Mouse (Mus musculus): ENCODE measurements at regions not wholly inside any gene's neighbourhood (a gene's known extent, or its start where the extent isn't known, plus 50 kb on each side); places are given as distances from the start of the nearest gene placed in this dataset.
"Not testable (repeated sequence)": the region's sequence is repeated elsewhere in the genome, so short reads cannot be mapped to it uniquely, and the experiment has no call there.

DNA sequence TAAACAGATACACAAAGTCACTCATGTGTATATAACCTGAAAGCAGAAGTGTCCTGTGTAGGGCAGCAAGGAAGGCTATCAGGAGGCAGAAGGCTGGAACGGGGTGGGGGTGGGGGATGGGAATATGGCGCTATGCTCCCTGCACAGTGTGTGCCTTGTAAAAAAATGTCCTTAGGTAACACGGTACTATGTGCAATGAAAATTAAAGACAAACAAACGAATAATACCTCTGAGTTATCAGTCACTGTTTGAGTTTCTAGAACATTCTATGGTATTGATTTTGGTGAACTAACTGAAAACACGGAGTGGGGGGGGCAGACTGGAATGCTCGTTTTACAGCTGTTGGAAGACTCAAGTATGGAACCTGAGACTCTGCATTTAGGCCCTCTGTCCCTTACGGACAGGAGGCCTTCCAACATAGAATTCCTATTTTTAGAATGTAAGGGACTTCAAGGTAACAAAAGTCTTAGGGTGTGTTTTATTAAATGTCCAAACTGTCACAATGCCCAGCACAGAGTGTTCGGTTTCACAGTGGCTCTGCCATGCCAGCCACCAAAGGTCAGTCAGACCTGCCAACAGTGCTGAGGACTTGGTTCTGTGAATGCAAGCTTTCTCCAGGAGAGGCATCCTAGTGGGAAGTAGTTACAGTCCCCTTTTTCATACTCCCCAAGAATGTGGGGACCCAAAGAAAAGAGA is 240.6 kb downstream of the Ano6 start:
- no peak for DNase-seq (ENCODE audit: low spot score)

DNA sequence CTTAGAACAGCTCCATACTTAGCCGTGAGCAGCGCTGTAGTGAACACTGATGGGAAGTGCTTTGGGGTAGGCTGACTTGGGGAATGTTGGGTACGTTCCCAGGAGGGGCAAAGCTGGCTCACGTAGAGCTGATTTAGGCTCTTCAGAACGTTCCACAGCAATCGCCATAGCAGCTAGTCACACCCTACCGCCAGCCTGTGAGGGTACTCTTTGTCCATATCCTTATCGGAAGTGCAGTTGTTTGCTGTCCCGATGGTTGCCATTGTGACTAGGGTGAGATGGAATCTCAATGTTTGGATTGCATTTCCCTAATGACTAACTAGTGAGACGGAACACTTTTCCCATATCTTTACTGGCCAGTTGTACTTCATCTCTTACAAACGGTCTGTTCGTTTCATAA is 244.6 kb downstream of the Ano6 start:
- no peak for DNase-seq (ENCODE audit: low spot score)

DNA sequence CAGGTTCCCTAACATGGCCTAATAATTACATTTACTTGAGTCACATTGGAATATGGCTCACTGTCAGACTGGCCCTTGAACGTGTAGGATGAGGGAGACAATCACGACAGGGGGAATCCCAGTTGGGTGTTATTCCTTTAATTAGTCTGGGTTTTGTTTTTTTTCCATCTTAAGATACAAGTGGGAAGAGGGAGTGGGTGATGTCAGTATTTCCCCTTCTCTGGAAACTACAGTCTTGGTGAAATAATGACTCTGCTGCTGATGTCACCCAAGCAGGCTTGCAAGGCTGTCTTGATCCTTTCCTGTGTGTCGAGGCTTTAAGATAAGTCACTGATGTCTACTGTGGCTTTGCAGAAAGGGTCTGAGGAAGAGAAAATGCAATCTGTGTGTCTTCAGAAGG is 241.8 kb upstream of the Arid2 start:
- no peak for DNase-seq (ENCODE audit: low spot score)

GRCm38 (mm10) chr15:96046651-96047050 is 240.7 kb upstream of the Arid2 start:
- DNase-seq (ENCODE audit: low spot score): no peak

- no peak for DNase-seq (ENCODE audit: low spot score)
These were observed 236.9 kb upstream of the Arid2 start for GRCm38 (mm10) chr15:96050416-96050815.

DNA sequence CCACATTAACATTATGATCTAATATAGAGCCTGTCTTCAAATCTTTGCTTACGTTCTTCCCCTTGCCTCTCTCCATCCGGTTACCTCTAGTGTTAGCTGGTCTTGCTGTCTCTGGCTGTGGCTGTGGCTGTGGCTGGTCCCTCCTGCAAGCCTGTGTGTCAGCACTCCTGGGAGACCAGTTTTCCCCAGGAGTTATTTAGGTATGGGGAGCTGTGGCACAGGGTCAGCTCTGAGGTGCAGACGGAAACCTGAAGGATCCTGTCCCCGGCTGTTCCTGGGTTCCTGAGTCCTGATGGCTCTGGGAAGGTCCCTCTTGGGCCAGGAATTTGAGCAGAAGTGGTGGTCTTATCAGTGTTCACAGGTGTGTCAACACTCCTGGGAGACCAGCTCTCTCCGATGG is 234.7 kb upstream of the Arid2 start:
- no peak for DNase-seq (ENCODE audit: low spot score)

DNA sequence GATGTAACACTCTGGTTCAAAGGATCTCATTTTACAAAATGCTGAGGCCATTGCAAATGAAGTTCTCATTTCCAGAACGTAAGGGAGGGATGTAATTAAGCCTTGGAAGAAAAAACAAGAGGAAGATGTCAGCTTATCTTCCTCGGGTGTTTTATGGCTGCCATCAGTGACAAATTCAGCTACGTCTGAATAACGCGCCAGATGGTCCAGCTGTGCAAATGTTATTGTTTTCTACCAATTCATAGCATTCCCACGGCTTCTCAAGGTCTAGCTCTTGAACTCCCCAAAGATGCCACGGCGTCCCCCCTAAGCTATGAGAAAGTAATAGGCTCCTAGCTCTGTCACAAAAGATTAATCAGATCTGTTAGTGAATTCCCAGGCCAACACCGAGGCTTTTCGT is 232.0 kb upstream of the Arid2 start:
- no peak for DNase-seq (ENCODE audit: low spot score)

GRCm38 (mm10) chr15:96055796-96056473 is 231.4 kb upstream of the Arid2 start:
- DNase-seq (ENCODE audit: low spot score): no peak

DNA sequence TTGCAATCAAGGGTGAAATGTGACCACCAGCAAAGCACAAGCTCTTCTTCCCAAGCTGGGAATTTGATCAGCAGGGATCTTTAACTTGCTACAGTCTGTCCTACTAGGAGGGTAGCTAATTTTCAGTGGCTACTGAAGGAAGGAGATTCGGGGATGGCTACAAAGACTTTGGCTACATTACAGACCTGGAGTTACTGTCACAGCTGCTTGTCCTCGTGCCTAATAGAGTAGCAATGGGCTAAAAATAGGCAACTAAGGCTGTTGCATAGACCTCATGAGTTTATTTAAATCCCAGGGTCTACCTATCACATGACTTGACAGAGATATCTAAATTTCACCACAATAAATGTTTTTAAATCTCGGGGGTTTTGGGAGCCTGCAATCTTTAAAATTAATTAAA is 227.7 kb upstream of the Arid2 start:
- no peak for DNase-seq (ENCODE audit: low spot score)

DNA sequence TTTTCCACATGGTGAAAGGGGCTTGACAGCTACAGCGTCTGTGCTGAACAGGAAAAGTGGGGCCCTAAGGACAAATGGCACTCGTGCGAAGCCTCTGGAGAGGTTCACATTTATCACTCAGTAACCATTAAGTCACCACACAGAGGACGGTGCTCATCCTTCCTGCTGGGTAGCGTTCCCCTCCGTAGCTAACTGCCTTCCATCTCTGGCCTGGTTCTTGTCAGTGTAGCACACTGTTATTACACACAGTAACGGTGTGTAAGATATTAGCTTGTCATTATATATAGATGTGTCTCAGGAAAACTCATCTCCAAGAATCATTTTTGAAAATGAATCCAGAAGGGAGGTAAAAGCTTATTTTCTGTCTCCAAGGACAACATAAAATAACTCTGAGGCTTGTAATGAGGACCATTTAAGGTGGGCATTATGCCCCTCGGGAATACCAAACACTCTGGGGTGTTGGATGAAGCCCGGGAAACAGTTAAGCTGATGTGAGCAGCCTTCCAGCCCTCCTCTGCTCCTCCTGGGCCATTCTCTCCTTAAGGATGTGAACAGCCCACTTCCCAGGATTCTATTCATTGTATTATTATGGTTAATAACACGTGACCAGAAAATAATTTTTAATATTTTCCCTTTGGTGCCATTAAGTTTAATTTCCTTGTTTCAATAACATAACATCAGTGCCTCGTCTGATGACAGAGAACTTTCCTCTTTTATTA is 222.7 kb upstream of the Arid2 start:
- no peak for DNase-seq (ENCODE audit: low spot score)

GRCm38 (mm10) chr15:96075615-96076014 is 211.7 kb upstream of the Arid2 start:
- no peak for DNase-seq (ENCODE audit: low spot score)

DNA sequence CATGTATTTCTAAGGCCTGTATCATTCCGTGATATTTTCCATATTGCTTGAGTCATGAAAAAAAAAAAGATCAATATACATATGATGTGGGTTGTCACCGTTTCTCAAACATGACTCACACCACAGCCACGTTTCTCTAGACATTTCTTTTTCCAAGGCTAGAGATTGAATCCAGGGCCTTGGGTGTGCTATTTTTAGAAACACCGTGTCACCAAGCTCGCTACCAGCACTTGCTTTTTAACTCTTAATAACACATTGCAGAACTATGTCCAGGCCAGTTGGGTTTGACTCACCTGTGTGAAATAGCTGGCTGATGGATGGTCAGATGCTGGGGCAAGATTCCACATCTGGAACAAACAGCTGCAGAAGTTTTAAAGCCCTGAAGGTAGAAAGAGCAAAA is 209.6 kb upstream of the Arid2 start:
- no peak for DNase-seq (ENCODE audit: low spot score)

DNA sequence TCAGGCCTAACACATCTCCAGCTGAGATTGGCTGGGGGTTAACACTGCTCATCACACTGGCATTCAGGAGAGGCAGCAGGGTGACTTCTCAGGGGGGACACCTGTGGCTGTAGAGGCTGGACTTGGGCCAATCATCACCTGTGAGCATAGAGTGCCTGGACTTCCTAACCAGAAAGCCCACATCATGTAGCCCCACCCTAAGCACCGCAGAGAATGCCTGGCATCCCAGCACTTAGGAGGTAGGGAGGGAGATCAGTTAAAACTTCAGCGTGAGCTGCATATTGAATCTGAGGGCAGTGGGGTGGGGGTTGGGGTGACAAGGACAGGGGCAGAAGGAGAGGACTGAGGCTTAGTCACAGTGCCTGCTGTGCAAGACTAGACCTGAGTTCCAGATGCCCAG is 208.7 kb upstream of the Arid2 start:
- DNase-seq (ENCODE audit: low spot score): no peak

- DNase-seq (ENCODE audit: low spot score): no peak
These were observed 197.6 kb upstream of the Arid2 start for GRCm38 (mm10) chr15:96089676-96090075.

GRCm38 (mm10) chr15:96096438-96096837 is 190.9 kb upstream of the Arid2 start:
- no peak for DNase-seq (ENCODE audit: low spot score)

- no peak for DNase-seq (ENCODE audit: low spot score)
These were observed 188.5 kb upstream of the Arid2 start for GRCm38 (mm10) chr15:96098821-96099220.

DNA sequence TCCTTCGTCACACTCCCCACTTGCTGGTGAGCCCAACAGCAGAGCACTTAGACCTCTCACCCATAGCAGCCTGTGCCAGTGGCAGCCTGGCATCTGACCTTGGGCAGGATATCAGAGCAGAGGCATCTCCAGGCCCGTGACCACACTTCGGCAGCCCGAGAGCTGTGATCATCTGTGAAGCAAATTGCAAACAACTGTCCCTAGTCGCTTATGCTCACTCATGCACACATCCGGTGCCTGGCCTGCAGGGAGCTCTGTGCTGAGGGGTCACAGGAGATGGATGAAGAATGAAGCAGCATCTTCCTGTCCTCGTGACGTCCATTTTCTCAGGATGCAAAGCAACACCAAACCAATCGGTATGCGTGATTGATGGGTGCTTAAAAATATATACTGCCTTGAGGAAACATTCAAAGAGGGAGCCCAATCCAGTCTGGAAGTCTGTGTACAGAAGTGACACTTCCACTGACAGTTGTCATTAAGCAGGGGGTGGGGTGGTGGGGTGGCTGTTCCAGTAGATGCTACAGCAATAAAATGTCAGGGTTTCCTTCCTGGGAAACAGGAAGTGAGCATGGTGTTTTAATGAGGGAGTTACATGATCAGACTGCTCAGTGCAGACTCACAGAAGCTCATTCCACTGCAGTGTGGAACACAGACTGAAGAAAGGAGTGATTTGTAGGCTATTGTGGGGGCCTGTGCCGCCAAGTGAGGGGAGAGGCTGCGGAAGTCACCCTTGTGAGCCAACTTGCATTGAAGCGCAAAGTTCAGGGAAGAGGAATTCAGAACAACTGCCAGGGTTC is 187.3 kb upstream of the Arid2 start:
- not testable (repeated sequence) for DNase-seq (ENCODE audit: low spot score)

GRCm38 (mm10) chr15:96103737-96104136 is 183.6 kb upstream of the Arid2 start:
- DNase-seq (ENCODE audit: low spot score): peak; percentile 25

- DNase-seq (ENCODE audit: low spot score): no peak
These were observed 179.8 kb upstream of the Arid2 start for GRCm38 (mm10) chr15:96107503-96107902.

DNA sequence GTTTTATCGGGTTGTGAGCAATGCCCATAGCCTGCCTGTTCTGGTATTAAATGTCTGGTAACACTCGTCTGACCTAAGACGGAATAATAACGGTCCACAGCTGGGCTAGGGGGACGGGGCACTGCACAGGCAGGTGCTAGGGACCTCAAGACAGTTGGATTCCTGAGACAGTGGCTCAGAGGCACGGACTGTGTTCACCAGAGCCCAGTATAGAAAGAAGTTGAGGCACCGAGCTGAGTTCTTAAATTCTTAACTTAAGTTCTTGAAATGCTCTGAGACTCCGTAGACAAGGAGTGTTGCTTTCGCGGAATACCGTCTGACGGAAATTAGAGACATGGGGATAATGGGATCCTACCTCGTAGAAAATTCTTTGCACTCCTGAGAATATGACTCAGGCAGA is 174.2 kb upstream of the Arid2 start:
- no peak for DNase-seq (ENCODE audit: low spot score)

DNA sequence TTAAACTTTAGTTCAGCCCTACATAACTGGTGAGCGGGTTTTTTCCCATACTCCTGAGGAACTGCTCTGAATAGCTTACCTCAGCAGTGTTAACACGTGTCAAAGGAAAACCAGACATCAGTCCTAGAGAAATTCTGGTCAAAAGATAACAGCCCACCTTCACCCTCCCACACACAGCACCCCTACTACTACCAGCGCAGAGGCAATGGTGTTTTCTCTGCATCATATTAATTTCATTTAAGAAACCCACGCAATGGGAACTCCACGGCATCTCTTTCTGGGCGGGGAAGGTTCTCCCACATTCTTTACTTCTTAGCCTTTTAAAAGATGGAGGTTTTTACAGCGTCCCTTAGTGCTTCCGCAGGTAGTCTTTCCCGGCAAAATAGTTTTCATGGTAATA is 172.7 kb upstream of the Arid2 start:
- DNase-seq (ENCODE audit: low spot score): no peak

- DNase-seq (ENCODE audit: low spot score): no peak
These were observed 172.1 kb upstream of the Arid2 start for GRCm38 (mm10) chr15:96115196-96115595.
